Mouse (Mus musculus) hindbrain, embryonic 16.5 days (tissue): ENCODE data around the gene Tbc1d30. TPM values are rescaled to one million over a fixed set of nuclear protein-coding genes. Genes with fewer than 3 reads are reported as not detected.

Source experiments
- ATAC-seq: fragments of 200-750 bp; cut with Nextera tagmentation; 2 replicates; pipeline ENCODE4 v1.8.0; 2017; ENCODE audit warnings: moderate TSS enrichment, moderate library complexity
- H3K27ac ChIP-seq: fragments of 300-500 bp; sonication (generic); 2 replicates; pipeline ENCODE4 v1.5.1; 2014; ENCODE audit warnings: low read depth, mild to moderate bottlenecking, control low read depth, low read length, moderate library complexity
- H3K27me3 ChIP-seq: fragments of 300-500 bp; sonication (generic); replicated peaks from 2 replicates; pipeline ENCODE4 v1.6.1; 2014; ENCODE audit warnings: low read length; ENCODE audit not compliant: control insufficient read depth, insufficient read depth
- H3K36me3 ChIP-seq: fragments of 300-500 bp; sonication (generic); 2 replicates; pipeline ENCODE4 v1.6.1; 2014; ENCODE audit warnings: mild to moderate bottlenecking, low read length, moderate library complexity, mixed read lengths; ENCODE audit not compliant: control insufficient read depth, insufficient read depth
- H3K4me1 ChIP-seq: fragments of 300-500 bp; sonication (generic); 2 replicates; pipeline ENCODE4 v1.6.1; 2014; ENCODE audit warnings: low read depth, low read length; ENCODE audit not compliant: control insufficient read depth, insufficient read depth
- H3K4me2 ChIP-seq: fragments of 300-500 bp; sonication (generic); 2 replicates; pipeline ENCODE4 v1.6.1; 2014; ENCODE audit warnings: mild to moderate bottlenecking, low read length, control low read depth, moderate library complexity
- H3K4me3 ChIP-seq: fragments of 300-500 bp; sonication (generic); 2 replicates; pipeline ENCODE4 v1.5.1; 2014; ENCODE audit warnings: mild to moderate bottlenecking, low read length, control low read depth, moderate library complexity
- H3K9ac ChIP-seq: fragments of 300-500 bp; sonication (generic); 2 replicates; pipeline ENCODE4 v1.6.1; 2014; ENCODE audit warnings: low read depth, mild to moderate bottlenecking, control low read depth, low read length, moderate library complexity
- H3K9me3 ChIP-seq: fragments of 300-500 bp; sonication (generic); 2 replicates; pipeline ENCODE4 v1.6.1; 2014; ENCODE audit warnings: mild to moderate bottlenecking, low read length, moderate library complexity; ENCODE audit not compliant: control insufficient read depth
- WGBS: fragments of 180-500 bp; shearing (Covaris S2); extraction: QIAGEN DNeasy Blood & Tissue Kit; methylation state at CpG from one replicate; pipeline ENCODE4 v1.1.7; 2014; 5-methylcytosine and 5-hydroxymethylcytosine counted together
- polyA plus RNA-seq: library from polyadenylated mRNA; unstranded; fragments of >200 nt; fragmentation: Nextera tagmentation; extraction: Ambion mirVana; gene quantifications from 2 replicates; pipeline ENCODE4 v1.2.1, GENCODE M21; 2015

The Tbc1d30 gene
- polyA plus RNA-seq, 1 experiment from 2014 or later: 16.6 TPM

GRCm38 (mm10) chr10:121251191-121251590, 99.9 kb downstream of the Tbc1d30 start:
- no peak overlapping the region for H3K4me3 ChIP-seq
- ATAC-seq: no peak
- H3K27ac ChIP-seq: no peak overlapping the region
- H3K9me3 ChIP-seq: no peaks in the 10 kb centered on the region
- 63% methylated on average over 8 of the region's 8 CpGs for WGBS
- no peak overlapping the region for H3K4me2 ChIP-seq
- no peaks in the 10 kb centered on the region for H3K36me3 ChIP-seq
- H3K27me3 ChIP-seq: no peaks in the 10 kb centered on the region; the same call in 1 of the 2 replicates
- no peak overlapping the region for H3K9ac ChIP-seq
- no peaks in the 10 kb centered on the region for H3K4me1 ChIP-seq

DNA sequence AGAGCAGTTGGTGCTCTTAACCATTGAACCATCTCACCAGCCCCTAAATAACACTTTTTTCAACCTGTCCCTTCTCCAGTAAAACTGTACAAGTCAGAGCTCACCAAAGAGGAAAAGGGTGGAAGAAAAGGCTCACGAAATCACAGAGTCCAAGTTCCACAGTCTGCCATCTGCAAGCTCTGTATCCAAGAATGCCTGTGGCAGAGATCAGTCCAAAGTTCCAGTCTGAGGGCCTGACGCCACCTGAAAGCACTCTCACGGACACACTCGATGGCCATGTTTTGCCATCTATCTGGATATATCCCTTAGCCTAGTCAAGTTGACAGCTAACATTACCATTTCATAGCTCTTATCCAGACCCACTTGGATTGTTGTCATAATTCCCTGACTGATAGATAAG, 101.3 kb downstream of the Tbc1d30 start:
- no peak overlapping the region for H3K4me2 ChIP-seq
- no peaks in the 10 kb centered on the region for H3K27me3 ChIP-seq
- WGBS: 97% methylated on average over 4 of the region's 4 CpGs
- no peak overlapping the region for H3K4me3 ChIP-seq
- H3K9ac ChIP-seq: no peak overlapping the region
- H3K9me3 ChIP-seq: no peaks in the 10 kb centered on the region
- H3K36me3 ChIP-seq: no peaks in the 10 kb centered on the region
- no peak for ATAC-seq
- H3K4me1 ChIP-seq: no peaks in the 10 kb centered on the region
- no peak overlapping the region for H3K27ac ChIP-seq

- WGBS: 96% methylated on average over 11 of the region's 11 CpGs
- Histone ChIP-seq H3K27me3 (no peaks in the 10 kb centered on the region), H3K27ac (no peak overlapping the region), H3K4me2 (no peak overlapping the region), H3K9me3 (no peaks in the 10 kb centered on the region), H3K4me3 (no peak overlapping the region), H3K36me3 (no peaks in the 10 kb centered on the region), H3K4me1 (no peaks in the 10 kb centered on the region), H3K9ac (no peak overlapping the region)
- ATAC-seq: no peak
Observed at GRCm38 (mm10) chr10:121247545-121247944, 103.5 kb downstream of the Tbc1d30 start.

GRCm38 (mm10) chr10:121246971-121247370, 104.1 kb downstream of the Tbc1d30 start:
- Histone ChIP-seq H3K27ac (no peak overlapping the region), H3K27me3 (no peaks in the 10 kb centered on the region), H3K4me1 (no peaks in the 10 kb centered on the region), H3K4me2 (no peak overlapping the region), H3K9me3 (no peaks in the 10 kb centered on the region), H3K9ac (no peak overlapping the region), H3K36me3 (no peaks in the 10 kb centered on the region), H3K4me3 (no peak overlapping the region)
- no peak for ATAC-seq
- WGBS: 75% methylated on average over 21 of the region's 21 CpGs

- Histone ChIP-seq H3K4me1 (no peaks in the 10 kb centered on the region), H3K9me3 (no peaks in the 10 kb centered on the region; the same call in 1 of the 2 replicates), H3K4me3 (no peak overlapping the region), H3K36me3 (no peaks in the 10 kb centered on the region), H3K27me3 (no peaks in the 10 kb centered on the region), H3K4me2 (no peak overlapping the region), H3K27ac (no peak overlapping the region), H3K9ac (no peak overlapping the region)
- no peak for ATAC-seq
- WGBS: 89% methylated on average over 23 of the region's 23 CpGs
Observed at GRCm38 (mm10) chr10:121243373-121244207, 107.5 kb downstream of the Tbc1d30 start.

DNA sequence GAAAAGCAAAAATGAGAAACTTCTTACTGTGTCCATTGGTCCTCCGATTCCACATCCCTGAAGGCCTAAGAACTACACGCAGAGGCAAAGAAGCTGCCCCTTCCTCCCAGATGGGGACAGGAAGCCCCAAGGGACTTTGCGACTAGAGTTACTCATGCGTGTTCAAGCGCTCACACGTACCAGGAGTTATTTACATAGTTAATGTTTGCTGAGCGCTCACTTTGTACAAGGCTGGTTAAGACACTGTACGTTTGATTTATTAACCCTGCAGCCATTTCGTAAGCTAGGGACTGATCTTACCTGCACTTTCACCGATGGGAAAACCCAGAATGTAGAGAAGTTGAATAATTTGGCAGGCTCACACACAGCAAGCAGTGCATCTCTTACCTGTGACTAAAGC, 108.5 kb downstream of the Tbc1d30 start:
- Histone ChIP-seq H3K9me3 (no peaks in the 10 kb centered on the region; the same call in 1 of the 2 replicates), H3K4me2 (no peak overlapping the region), H3K27ac (no peak overlapping the region), H3K27me3 (no peaks in the 10 kb centered on the region), H3K9ac (no peak overlapping the region), H3K4me3 (no peak overlapping the region), H3K4me1 (no peaks in the 10 kb centered on the region), H3K36me3 (no peaks in the 10 kb centered on the region)
- ATAC-seq: no peak
- WGBS: 75% methylated on average over 10 of the region's 10 CpGs

DNA sequence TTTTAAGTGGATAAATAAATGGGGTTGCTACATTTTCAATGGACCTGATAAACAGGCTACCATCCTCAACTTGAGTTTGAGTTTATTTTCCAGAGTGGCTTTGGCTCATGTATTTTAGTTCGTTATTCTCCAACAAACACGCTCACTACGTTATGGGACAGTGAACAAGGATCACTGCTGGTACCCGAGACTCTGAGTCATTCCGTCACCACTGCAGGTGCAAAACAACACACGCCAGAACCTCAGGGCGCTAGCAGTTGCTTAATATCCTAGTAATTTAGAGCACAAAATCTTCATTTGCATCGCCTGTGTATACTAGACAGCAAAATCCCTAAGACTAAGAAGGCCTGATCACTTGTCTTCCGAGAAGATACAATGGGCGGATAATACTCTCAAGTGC, 112.0 kb downstream of the Tbc1d30 start:
- Histone ChIP-seq H3K4me2 (no peak overlapping the region), H3K27ac (no peak overlapping the region), H3K36me3 (no peaks in the 10 kb centered on the region), H3K27me3 (no peaks in the 10 kb centered on the region), H3K4me1 (no peaks in the 10 kb centered on the region), H3K9ac (no peak overlapping the region), H3K4me3 (no peak overlapping the region), H3K9me3 (no peaks in the 10 kb centered on the region; the same call in 1 of the 2 replicates)
- 86% methylated on average over 10 of the region's 10 CpGs for WGBS
- ATAC-seq: no peak

DNA sequence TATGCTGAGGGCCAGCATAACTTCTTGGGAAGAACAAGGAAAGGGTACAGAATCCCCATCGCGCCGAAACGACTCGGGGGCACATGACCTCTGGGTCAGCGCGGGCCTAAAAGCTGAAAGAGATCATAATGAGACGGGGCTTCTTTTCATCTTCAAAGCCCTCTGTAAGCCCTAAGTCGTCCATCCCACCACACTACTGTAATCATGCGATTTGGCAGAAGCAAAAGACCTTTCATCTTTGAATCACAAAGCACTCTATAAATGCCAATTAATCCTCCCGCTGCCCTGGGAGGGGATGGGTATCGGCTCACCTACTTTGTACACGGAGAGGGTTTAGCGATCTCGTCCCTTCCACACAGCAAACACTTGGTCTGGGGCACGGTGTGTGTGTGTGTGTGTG, 112.5 kb downstream of the Tbc1d30 start:
- Histone ChIP-seq H3K4me2 (no peak overlapping the region), H3K36me3 (no peaks in the 10 kb centered on the region), H3K4me3 (no peak overlapping the region), H3K4me1 (no peaks in the 10 kb centered on the region), H3K9me3 (no peaks in the 10 kb centered on the region; the same call in 1 of the 2 replicates), H3K27ac (no peak overlapping the region), H3K9ac (no peak overlapping the region), H3K27me3 (no peaks in the 10 kb centered on the region)
- WGBS: 58% methylated on average over 16 of the region's 16 CpGs
- no peak for ATAC-seq

- Histone ChIP-seq H3K9ac (no peak overlapping the region), H3K4me1 (no peaks in the 10 kb centered on the region), H3K4me2 (no peak overlapping the region), H3K27me3 (no peaks in the 10 kb centered on the region), H3K36me3 (no peaks in the 10 kb centered on the region), H3K27ac (no peak overlapping the region), H3K4me3 (no peak overlapping the region), H3K9me3 (no peaks in the 10 kb centered on the region; the same call in 1 of the 2 replicates)
- no peak for ATAC-seq
- 81% methylated on average over 5 of the region's 5 CpGs for WGBS
Observed at GRCm38 (mm10) chr10:121237377-121237776, 113.7 kb downstream of the Tbc1d30 start.
